Mouse (Mus musculus) brain, embryonic 18.5 days (tissue): Measurements from ENCODE around the gene Zdhhc25.

Experiments used
- DNase-seq: peaks from one replicate; pipeline ENCODE4 v3.0.0-alpha.2; 2012; ENCODE audit warnings: low read depth, low spot score

The Zdhhc25 gene

GRCm38 (mm10) chr15:88628801-88629356, 28.8 kb downstream of the Zdhhc25 start:
- no peak for DNase-seq

- DNase-seq = no peak
Measured at GRCm38 (mm10) chr15:88635205-88635604, 35.1 kb downstream of the Zdhhc25 start.

GRCm38 (mm10) chr15:88651019-88651418, 50.9 kb downstream of the Zdhhc25 start:
- DNase-seq = peak; percentile 50
